Mouse (Mus musculus) right cerebral cortex, postnatal 25 days (tissue): ENCODE results near the gene Cend1.

Experiments used
- DNase-seq: peaks from one replicate; pipeline ENCODE4 v3.0.0; 2022

Cend1 gene

GRCm38 (mm10) chr7:141429310-141429709, at the start of gene Cend1:
Cend1 (minus strand) TSS chr7:141429491.
- peak; percentile 90 for DNase-seq

- DNase-seq: no peak
Observed at GRCm38 (mm10) chr7:141478270-141478748, 49.0 kb upstream of the Cend1 start.

- no peak for DNase-seq
Observed at GRCm38 (mm10) chr7:141477578-141478269, 48.4 kb upstream of the Cend1 start.

GRCm38 (mm10) chr7:141476981-141477370, 47.7 kb upstream of the Cend1 start:
- DNase-seq: no peak

GRCm38 (mm10) chr7:141476226-141476980, 47.1 kb upstream of the Cend1 start:
- no peak for DNase-seq

- DNase-seq: no peak
Observed at GRCm38 (mm10) chr7:141475805-141476158, 46.5 kb upstream of the Cend1 start.

GRCm38 (mm10) chr7:141475011-141475804, 45.9 kb upstream of the Cend1 start, which contains the start of the genes Polr2l and Tspan4:
Polr2l (minus strand) TSS chr7:141475132.
Tspan4 (plus strand) TSS chr7:141475240.
- peak; percentile 86 for DNase-seq

GRCm38 (mm10) chr7:141474160-141474559, 44.9 kb upstream of the Cend1 start:
- no peak for DNase-seq

GRCm38 (mm10) chr7:141472763-141473162, 43.5 kb upstream of the Cend1 start:
- no peak for DNase-seq

GRCm38 (mm10) chr7:141472226-141472625, 42.9 kb upstream of the Cend1 start:
- DNase-seq: no peak

- DNase-seq: no peak
Observed at GRCm38 (mm10) chr7:141471236-141471635, 41.9 kb upstream of the Cend1 start.

- DNase-seq: no peak
Observed at GRCm38 (mm10) chr7:141470637-141470944, 41.3 kb upstream of the Cend1 start.

GRCm38 (mm10) chr7:141469901-141470636, 40.8 kb upstream of the Cend1 start:
- DNase-seq: no peak

- DNase-seq: no peak
Observed at GRCm38 (mm10) chr7:141469352-141469751, 40.1 kb upstream of the Cend1 start.

GRCm38 (mm10) chr7:141468522-141469211, 39.4 kb upstream of the Cend1 start:
- DNase-seq: no peak

GRCm38 (mm10) chr7:141468164-141468521, 38.9 kb upstream of the Cend1 start:
- DNase-seq: no peak

GRCm38 (mm10) chr7:141467230-141468030, 38.1 kb upstream of the Cend1 start, which contains the start of gene Cd151:
Cd151 (plus strand) TSS chr7:141467392.
- peak; percentile 68 for DNase-seq

GRCm38 (mm10) chr7:141466607-141467148, 37.4 kb upstream of the Cend1 start:
- DNase-seq: no peak

GRCm38 (mm10) chr7:141466045-141466394, 36.7 kb upstream of the Cend1 start:
- DNase-seq: no peak

- no peak for DNase-seq
Observed at GRCm38 (mm10) chr7:141465388-141466044, 36.2 kb upstream of the Cend1 start.
